Mouse (Mus musculus) erythroblast, adult 5-6 weeks (primary cell): ENCODE results near the gene Piwil4. TPM values are rescaled to one million over a fixed set of nuclear protein-coding genes. Genes with fewer than 3 reads are reported as not detected.
"Not testable (repeated sequence)": the region's sequence is repeated elsewhere in the genome, so short reads cannot be mapped to it uniquely, and the experiment has no call there.

Source experiments
- ATAC-seq: replicated peaks from 2 replicates; pipeline ENCODE4 v1.8.0; 2016; ENCODE audit warnings: moderate number of reproducible peaks, mild to moderate bottlenecking, moderate TSS enrichment, inconsistent platforms; ENCODE audit not compliant: poor library complexity, low FRiP score, severe bottlenecking
- total RNA-seq, 2 experiments: library from RNA; stranded (forward) in 1 of 2; stranded (reverse) in 1 of 2; fragments of 150-400 nt in 1 of 2; fragments of 200-764, 138-1000 nt in 1 of 2; gene quantifications; 2 replicates each; pipeline versions ENCODE4 v1.2.3 to v1.2.4; 2015 to 2017; ENCODE audit warnings: low replicate concordance in 2 of 2

The Piwil4 gene
- total RNA-seq, 2 experiments from 2014 or later = not detected

DNA sequence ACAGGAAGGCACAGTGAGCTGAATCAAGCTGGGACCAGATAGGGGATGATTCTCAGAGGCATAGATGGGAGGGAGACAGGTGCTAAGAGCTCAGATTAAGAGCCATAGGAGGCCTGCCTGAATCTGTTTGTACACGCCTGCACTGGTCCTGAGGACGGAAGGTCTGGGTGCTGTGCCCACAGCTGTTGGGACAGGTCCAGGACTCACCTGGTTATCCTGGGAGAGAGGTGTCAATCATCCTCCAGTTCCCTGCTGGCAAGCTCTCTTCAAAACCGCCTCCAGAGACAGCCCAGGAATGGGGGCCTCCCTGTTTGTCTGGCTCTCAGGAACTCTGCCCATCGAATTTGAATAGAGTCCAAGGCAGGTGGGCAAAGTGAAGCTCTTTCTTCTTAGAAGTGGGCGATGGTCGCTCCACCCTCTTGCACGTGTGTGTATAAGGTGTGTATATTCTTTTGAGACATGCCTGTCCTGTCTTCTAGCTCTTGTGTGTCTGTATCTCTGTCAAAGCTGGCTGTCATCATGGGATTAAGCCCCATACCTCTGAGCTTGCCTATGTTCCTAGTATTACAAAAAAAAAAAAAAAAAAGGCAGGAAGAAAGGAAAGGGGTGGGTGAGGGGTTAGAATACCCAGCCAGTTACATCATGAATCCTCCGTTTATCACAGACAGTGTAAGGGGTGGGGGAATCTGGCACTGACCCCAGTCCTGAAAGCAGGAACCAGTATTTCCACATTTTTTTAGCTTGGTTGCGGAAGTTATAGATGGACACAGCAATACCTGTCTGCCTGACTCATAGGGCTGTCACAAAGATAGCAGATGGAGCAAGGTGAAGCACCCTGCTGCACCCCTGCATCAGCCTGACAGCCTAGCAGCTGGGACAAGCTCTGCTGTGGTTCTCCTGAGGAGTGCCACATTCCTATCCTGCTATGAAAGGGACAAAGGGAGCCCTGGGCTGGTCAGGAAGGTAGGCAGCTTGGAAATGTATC lies 64.5 kb downstream of the Piwil4 start:
- no peak for ATAC-seq

- ATAC-seq = no peak
These were observed 66.0 kb downstream of the Piwil4 start for GRCm38 (mm10) chr9:14674506-14674905.

- no peak for ATAC-seq
These were observed 67.4 kb downstream of the Piwil4 start for GRCm38 (mm10) chr9:14673109-14673508.

GRCm38 (mm10) chr9:14671965-14672364 lies 68.6 kb downstream of the Piwil4 start:
- not testable (repeated sequence) for ATAC-seq

DNA sequence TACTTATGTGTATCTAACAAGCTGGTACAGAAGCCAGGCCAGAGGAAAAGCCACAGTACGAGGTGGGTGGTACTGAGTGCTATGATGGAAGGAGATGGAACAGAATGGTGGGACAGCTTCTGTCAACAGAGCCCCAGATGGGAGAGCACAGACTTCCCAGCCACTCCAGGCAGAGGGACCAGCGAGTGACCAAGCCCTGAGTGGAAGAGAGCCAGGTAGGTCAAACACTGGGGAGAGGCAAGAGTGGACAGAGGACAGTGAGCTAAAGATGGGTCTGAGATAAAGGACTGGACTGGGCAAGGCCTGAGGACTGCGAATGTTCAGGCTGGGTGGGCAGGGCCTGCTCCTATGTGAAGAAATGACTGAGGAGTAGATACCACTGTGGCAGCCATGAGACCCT lies 72.2 kb downstream of the Piwil4 start:
- ATAC-seq = no peak

- ATAC-seq = no peak
These were observed 74.5 kb downstream of the Piwil4 start for GRCm38 (mm10) chr9:14666071-14666470.

GRCm38 (mm10) chr9:14663591-14663990 lies 76.9 kb downstream of the Piwil4 start:
- no peak for ATAC-seq

DNA sequence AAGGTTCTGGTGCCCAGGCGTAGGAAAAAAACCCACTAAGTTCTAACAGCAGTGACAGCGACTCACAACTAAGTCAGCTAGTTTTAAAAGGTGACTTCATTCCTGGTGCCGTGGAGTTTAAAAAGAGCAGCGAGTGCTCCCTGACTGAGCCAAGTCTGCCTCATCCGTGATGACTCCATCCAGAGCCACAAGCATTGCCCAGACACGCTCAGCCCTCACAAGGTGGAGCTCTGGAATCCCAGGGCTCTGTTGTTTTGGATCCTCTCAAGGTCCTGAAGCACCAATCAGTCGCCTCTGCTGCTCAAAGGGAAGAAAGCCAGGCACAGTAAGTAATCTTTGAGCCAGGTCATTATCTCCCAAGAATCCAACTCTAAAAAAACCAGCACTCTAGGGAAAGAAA lies 77.7 kb downstream of the Piwil4 start:
- ATAC-seq = no peak

DNA sequence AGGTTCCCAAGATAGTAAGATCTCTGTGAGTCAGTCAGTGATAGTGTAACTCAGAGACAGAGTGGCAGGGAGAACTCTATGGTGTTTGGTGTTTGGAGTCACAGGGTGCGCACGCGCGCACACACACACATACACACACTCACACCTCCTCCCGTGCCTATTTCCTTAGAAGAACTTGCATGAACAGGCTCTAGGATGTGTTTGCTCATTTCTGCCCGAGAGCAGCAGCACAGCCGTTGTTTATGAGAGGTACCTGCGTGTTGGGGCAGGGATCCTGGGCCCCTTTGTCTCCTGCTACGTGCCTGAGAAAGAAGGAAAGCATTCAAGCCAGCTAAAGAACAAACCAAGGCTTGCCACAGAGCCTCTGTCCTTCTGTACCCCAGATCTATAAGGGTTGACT lies 78.4 kb downstream of the Piwil4 start:
- ATAC-seq = no peak

- ATAC-seq = no peak
These were observed 82.6 kb downstream of the Piwil4 start for GRCm38 (mm10) chr9:14657926-14658325.

- no peak for ATAC-seq
These were observed 86.5 kb downstream of the Piwil4 start for GRCm38 (mm10) chr9:14654010-14654409.

DNA sequence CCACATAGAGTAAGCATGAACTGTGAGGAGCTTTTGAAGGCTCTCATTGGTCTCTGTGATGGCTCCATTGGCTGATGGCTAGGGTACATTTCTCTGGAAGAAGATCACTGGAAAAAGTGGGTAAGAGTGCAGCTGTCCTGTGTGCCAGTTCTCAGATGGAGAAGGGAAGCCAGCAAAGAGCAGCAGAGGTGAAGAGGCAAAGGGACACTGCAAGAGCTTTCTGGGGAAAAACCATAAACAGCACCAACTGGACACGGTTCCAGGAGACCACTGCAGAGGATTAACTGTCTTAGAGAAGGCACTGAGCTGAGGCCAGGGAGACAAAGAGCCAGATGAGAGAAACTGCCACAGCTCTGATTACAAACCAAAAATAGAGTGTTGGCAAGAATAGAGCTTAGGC lies 87.8 kb downstream of the Piwil4 start:
- ATAC-seq = no peak

DNA sequence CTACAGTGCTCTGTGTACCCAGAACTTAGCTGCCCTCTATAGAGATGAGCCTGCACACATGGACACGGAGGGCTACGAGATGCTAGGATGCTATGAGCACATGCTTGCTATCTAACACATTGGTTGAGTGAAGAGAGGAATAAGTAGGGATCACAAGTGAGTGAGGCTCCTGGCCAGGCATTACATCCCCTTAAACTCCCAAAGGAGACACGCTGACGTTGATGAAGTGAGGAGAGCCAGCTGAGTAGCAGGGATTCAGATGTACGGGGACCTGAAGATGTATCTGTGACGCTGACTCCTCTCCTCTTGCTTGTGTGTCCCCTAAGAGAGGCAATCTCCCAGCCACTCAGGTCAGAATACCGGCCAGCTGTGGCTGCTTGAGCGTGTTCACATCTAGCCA lies 92.7 kb downstream of the Piwil4 start:
- no peak for ATAC-seq

- no peak for ATAC-seq
These were observed 93.9 kb downstream of the Piwil4 start for GRCm38 (mm10) chr9:14646641-14647040.

Other genes with a start within 250 kb of the Piwil4 start
- not detected in 2 replicates for gene Kdm4d, start 240.3 kb downstream of the Piwil4 start, total RNA-seq (2015; ENCODE audit: low replicate concordance)
- not detected in 2 replicates for gene Kdm4d, start 240.3 kb downstream of the Piwil4 start, total RNA-seq (2017; ENCODE audit: low replicate concordance)
- gene Cwc15, start 240.1 kb downstream of the Piwil4 start, total RNA-seq (2015; ENCODE audit: low replicate concordance) = 41.5 and 66.5 TPM in 2 replicates
- gene Cwc15, start 240.1 kb downstream of the Piwil4 start, total RNA-seq (2017; ENCODE audit: low replicate concordance) = 104 and 108 TPM in 2 replicates
- 0.21 TPM in 1 of 2 replicates, not detected in the other for gene Amotl1, start 95.7 kb downstream of the Piwil4 start, total RNA-seq (2015; ENCODE audit: low replicate concordance)
- gene Amotl1, start 95.7 kb downstream of the Piwil4 start, total RNA-seq (2017; ENCODE audit: low replicate concordance) = not detected in 2 replicates
- gene Fut4, start 11.7 kb upstream of the Piwil4 start, total RNA-seq (2015; ENCODE audit: low replicate concordance) = 2.3 and 3.7 TPM in 2 replicates
- gene Fut4, start 11.7 kb upstream of the Piwil4 start, total RNA-seq (2017; ENCODE audit: low replicate concordance) = 1.4 and 2.1 TPM in 2 replicates
- gene 1700012B09Rik, start 30.3 kb upstream of the Piwil4 start, total RNA-seq (2015; ENCODE audit: low replicate concordance) = not detected in 2 replicates
- gene 1700012B09Rik, start 30.3 kb upstream of the Piwil4 start, total RNA-seq (2017; ENCODE audit: low replicate concordance) = not detected in 2 replicates
- 22.3 and 27.8 TPM in 2 replicates for gene Mre11a, start 43.9 kb upstream of the Piwil4 start, total RNA-seq (2015; ENCODE audit: low replicate concordance)
- 15.0 and 19.0 TPM in 2 replicates for gene Mre11a, start 43.9 kb upstream of the Piwil4 start, total RNA-seq (2017; ENCODE audit: low replicate concordance)
- gene Ankrd49, start 44.1 kb upstream of the Piwil4 start, total RNA-seq (2015; ENCODE audit: low replicate concordance) = 5.9 and 21.3 TPM in 2 replicates
- gene Ankrd49, start 44.1 kb upstream of the Piwil4 start, total RNA-seq (2017; ENCODE audit: low replicate concordance) = 13.6 and 18.0 TPM in 2 replicates
- gene Gpr83, start 119.5 kb upstream of the Piwil4 start, total RNA-seq (2015; ENCODE audit: low replicate concordance) = not detected in 2 replicates
- 0.28 TPM in 1 of 2 replicates, not detected in the other for gene Gpr83, start 119.5 kb upstream of the Piwil4 start, total RNA-seq (2017; ENCODE audit: low replicate concordance)
- gene Izumo1r, start 163.2 kb upstream of the Piwil4 start, total RNA-seq (2015; ENCODE audit: low replicate concordance) = not detected in 2 replicates
- not detected in 2 replicates for gene Izumo1r, start 163.2 kb upstream of the Piwil4 start, total RNA-seq (2017; ENCODE audit: low replicate concordance)